Mouse (Mus musculus) C2C12 (cell line): ENCODE measurements around the gene Bcl10. TPM values are rescaled to one million over a fixed set of nuclear protein-coding genes. Genes with fewer than 3 reads are reported as not detected.
"Not testable (repeated sequence)": the region's sequence is repeated elsewhere in the genome, so short reads cannot be mapped to it uniquely, and the experiment has no call there.

Experiments used
- H3K27me3 ChIP-seq: one replicate; pipeline ENCODE4 v1.6.1; 2011; ENCODE audit not compliant: control insufficient read depth, insufficient read depth, insufficient read length
- H3K36me3 ChIP-seq: one replicate; pipeline ENCODE4 v1.6.1; 2011; ENCODE audit not compliant: control insufficient read depth, insufficient read depth
- H3K4me3 ChIP-seq: one replicate; pipeline ENCODE4 v1.5.1; 2011; ENCODE audit warnings: mild to moderate bottlenecking, control low read depth; ENCODE audit not compliant: poor library complexity, insufficient read depth, severe bottlenecking
- H3K79me2 ChIP-seq: one replicate; pipeline ENCODE4 v1.6.1; 2011; ENCODE audit not compliant: control insufficient read depth, insufficient read depth
- H3K79me3 ChIP-seq: one replicate; pipeline ENCODE4 v1.6.1; 2011; ENCODE audit warnings: low read depth, control low read depth
- H3ac ChIP-seq: one replicate; pipeline ENCODE3; 2011; ENCODE audit warnings: low read depth; ENCODE audit not compliant: control insufficient read depth, insufficient read length
- CEBPB ChIP-seq: IDR thresholded peaks from one replicate; pipeline ENCODE4 v1.6.1; 2011; ENCODE audit warnings: low read depth, mild to moderate bottlenecking, control low read depth, moderate library complexity
- CTCF ChIP-seq: IDR thresholded peaks from one replicate; pipeline ENCODE4 v1.5.1; 2011; ENCODE audit not compliant: control insufficient read depth, insufficient read depth, insufficient read length
- FOSL1 ChIP-seq: IDR thresholded peaks from one replicate; pipeline ENCODE4 v1.8.0; 2011; ENCODE audit warnings: mild to moderate bottlenecking, low read length; ENCODE audit not compliant: poor library complexity, insufficient read depth, severe bottlenecking
- MAX ChIP-seq: IDR thresholded peaks from one replicate; pipeline ENCODE4 v1.6.1; 2011; ENCODE audit warnings: mild to moderate bottlenecking, control low read depth
- MYOD1 ChIP-seq: IDR thresholded peaks from one replicate; pipeline ENCODE4 v1.6.1; 2011; ENCODE audit warnings: low read depth; ENCODE audit not compliant: control insufficient read depth, insufficient read length
- MYOG ChIP-seq: IDR thresholded peaks from one replicate; pipeline ENCODE4 v1.6.1; 2011; ENCODE audit not compliant: control insufficient read depth, insufficient read length; ENCODE audit errors: extremely low read depth
- USF1 ChIP-seq: IDR thresholded peaks from one replicate; pipeline ENCODE4 v1.6.1; 2011; ENCODE audit warnings: low read depth, mild to moderate bottlenecking, control low read depth, moderate library complexity
- polyA plus RNA-seq: library from polyadenylated mRNA; unstranded; fragments of >200 nt; fragmentation: generic; extraction: Trizol; gene quantifications from one replicate; pipeline ENCODE4 v1.2.1, GENCODE M21; 2012; ENCODE audit warnings: missing spikeins

Gene Bcl10
- polyA plus RNA-seq, 1 experiment: 28.8 TPM

GRCm38 (mm10) chr3:145962411-145962810 is 39.8 kb downstream of the Bcl10 start:
- H3K36me3 ChIP-seq: no peaks in the 10 kb centered on the region
- H3K4me3 ChIP-seq: no peak overlapping the region
- H3K79me3 ChIP-seq: no peaks in the 10 kb centered on the region
- H3K27me3 ChIP-seq: no peaks in the 10 kb centered on the region
- H3K79me2 ChIP-seq: no peaks in the 10 kb centered on the region
- no peak overlapping the region for H3ac ChIP-seq
- TF ChIP-seq MYOG (no peak), USF1 (no peak), FOSL1 (no peak), CEBPB (no peak), MAX (no peak), MYOD1 (no peak), CTCF (no peak)

DNA sequence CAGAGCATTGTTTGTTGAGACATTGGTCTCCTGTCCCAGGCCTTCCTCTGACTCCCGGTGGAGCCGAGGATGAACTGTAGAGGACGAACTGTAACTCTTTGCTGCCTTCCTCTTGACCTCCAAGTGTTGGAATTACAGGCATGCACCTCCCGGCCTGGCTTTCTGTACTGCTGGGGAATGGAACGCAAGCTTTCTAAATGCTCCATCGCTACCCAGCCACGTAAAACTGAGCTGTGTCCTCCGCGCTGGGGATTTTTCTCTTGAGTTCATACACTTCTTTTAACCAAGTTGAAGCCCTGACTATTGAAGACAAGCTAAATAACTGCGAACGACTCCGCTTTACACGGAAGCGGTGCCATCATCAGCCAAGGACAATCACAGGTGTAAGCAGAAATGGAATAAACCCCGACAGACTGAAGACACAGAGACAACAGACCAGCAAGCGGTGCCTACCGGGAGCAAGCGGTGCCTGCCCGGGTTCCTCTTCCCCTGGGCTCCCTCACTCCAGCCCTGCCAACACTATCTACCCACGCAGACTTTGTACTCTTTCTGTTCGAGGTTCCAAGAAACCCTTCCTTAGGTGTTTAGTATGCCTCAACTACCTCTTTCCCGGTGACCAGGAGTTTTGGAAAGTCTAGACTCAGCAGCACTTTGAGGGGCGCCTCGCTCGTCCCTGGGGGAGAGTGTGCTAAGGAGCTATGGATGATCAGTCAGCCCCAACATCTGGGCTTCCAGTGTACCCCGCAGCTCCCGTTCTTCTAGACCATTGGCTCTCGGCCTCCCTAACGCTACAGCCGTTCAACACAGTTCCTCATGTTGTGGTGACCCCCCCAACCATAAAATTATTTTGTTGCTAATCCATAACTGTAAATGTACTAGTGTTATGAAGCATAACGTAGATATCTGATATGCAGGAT is 40.8 kb downstream of the Bcl10 start:
- H3K79me3 ChIP-seq: no peaks in the 10 kb centered on the region
- no peak for TF ChIP-seq MAX
- TF ChIP-seq MYOD1: no peak
- no peak for TF ChIP-seq CEBPB
- TF ChIP-seq MYOG: no peak
- TF ChIP-seq USF1: no peak
- TF ChIP-seq FOSL1: no peak
- TF ChIP-seq CTCF: no peak
- H3K79me2 ChIP-seq: no peaks in the 10 kb centered on the region
- no peaks in the 10 kb centered on the region for H3K36me3 ChIP-seq
- H3K27me3 ChIP-seq: no peaks in the 10 kb centered on the region
- no peak overlapping the region for H3K4me3 ChIP-seq
- no peak overlapping the region for H3ac ChIP-seq

DNA sequence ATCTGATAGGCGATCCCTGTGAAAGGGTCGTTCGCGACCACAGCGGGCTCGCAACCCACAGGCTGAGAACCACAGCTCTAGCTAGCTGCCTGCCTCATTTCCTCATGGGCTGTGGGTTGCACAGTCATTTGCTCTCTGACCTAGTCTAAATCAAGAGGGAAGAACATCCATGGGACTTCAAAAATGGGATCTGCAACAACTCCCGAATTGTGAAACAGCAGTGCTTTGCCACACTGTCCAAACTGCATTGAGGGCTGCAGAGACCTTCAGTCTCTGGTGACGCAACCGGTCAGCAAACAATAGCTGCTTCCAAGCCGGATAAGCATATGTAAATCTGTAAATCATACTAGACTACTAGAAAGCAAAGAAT is 41.4 kb downstream of the Bcl10 start:
- no peak overlapping the region for H3K4me3 ChIP-seq

DNA sequence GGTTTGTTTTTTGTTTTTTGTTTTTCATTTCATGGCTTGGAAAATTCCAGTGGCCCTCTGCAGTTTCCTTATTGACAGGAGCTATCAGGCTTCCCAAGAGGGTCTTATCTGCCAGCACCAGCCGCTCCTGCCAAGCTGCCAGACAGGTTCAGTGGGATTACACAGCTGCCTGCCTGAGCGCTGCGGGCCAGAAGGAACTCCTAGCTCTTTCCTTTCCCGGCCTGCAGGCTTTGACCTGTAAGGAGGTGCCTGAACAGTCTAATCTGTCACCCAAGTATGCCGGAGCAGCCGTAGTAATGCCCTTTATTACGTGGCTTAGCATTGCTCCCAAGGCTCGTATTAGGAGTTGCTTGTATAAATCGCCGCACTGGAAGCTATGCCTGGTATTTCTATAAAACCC is 41.9 kb downstream of the Bcl10 start:
- Histone ChIP-seq H3ac (no peak overlapping the region), H3K79me2 (no peaks in the 10 kb centered on the region), H3K4me3 (no peak overlapping the region), H3K27me3 (no peaks in the 10 kb centered on the region), H3K36me3 (no peaks in the 10 kb centered on the region), H3K79me3 (no peaks in the 10 kb centered on the region)
- TF ChIP-seq FOSL1 (no peak), MYOG (no peak), MAX (no peak), MYOD1 (no peak), CEBPB (no peak), CTCF (no peak), USF1 (no peak)

More for the DNA sequence above, 41.4 kb downstream of the Bcl10 start:
- Histone ChIP-seq H3K36me3 (no peaks in the 10 kb centered on the region), H3K27me3 (no peaks in the 10 kb centered on the region), H3K79me3 (no peaks in the 10 kb centered on the region), H3K79me2 (no peaks in the 10 kb centered on the region), H3ac (no peak overlapping the region)
- no peak for TF ChIP-seq CEBPB
- TF ChIP-seq MAX: no peak

- not testable (repeated sequence) for H3K4me3 ChIP-seq, H3K36me3 ChIP-seq, H3K79me2 ChIP-seq
Measured at GRCm38 (mm10) chr3:145965583-145965982, 43.0 kb downstream of the Bcl10 start.

DNA sequence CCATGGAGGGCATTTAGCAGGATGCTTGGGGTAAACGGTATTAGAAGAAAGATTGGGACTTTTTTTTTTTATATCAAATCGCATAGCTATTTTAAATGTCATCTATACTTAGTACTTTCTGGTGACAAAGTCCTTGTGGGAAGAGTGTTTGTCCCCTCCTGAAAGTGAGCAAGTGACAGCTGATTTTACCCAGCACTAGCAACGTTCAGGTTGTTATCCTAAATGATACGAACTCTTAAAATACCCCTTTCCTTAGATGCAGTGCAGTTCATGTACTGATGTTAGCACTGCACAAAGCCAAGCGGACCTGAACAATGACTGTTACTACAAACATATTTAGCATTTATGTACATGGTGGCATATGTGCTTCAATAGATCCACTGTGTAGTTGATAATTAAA is 44.2 kb downstream of the Bcl10 start:
- no peaks in the 10 kb centered on the region for H3K27me3 ChIP-seq
- H3K79me3 ChIP-seq: no peaks in the 10 kb centered on the region
- H3K79me2 ChIP-seq: no peaks in the 10 kb centered on the region
- H3ac ChIP-seq: no peak overlapping the region
- no peak overlapping the region for H3K4me3 ChIP-seq
- TF ChIP-seq MAX (no peak), MYOD1 (no peak), FOSL1 (no peak), CTCF (no peak), MYOG (no peak), CEBPB (no peak)
- H3K36me3 ChIP-seq: no peaks in the 10 kb centered on the region

More at GRCm38 (mm10) chr3:145965583-145965982, 43.0 kb downstream of the Bcl10 start:
- H3K79me3 ChIP-seq, H3ac ChIP-seq, H3K27me3 ChIP-seq: not testable (repeated sequence)
